Mouse (Mus musculus): ENCODE results near the gene Bnipl. TPM values are rescaled to one million over a fixed set of nuclear protein-coding genes. Genes with fewer than 3 reads are reported as not detected.

Bnipl gene
- polyA plus RNA-seq, 1 experiment from 2014 or later: 16.8 TPM

GRCm38 (mm10) chr3:95256931-95257330 is 5.9 kb upstream of the Bnipl start:
- 80% methylated on average over 5 of the region's 5 CpGs for WGBS
- no peak for ATAC-seq (ENCODE audit: low FRiP score, low TSS enrichment)
- peaks cover 15% of the 10 kb centered on the region; the same call in 1 of the 2 replicates for H3K36me3 ChIP-seq (ENCODE audit: control insufficient read depth, insufficient read depth, low read length)

DNA sequence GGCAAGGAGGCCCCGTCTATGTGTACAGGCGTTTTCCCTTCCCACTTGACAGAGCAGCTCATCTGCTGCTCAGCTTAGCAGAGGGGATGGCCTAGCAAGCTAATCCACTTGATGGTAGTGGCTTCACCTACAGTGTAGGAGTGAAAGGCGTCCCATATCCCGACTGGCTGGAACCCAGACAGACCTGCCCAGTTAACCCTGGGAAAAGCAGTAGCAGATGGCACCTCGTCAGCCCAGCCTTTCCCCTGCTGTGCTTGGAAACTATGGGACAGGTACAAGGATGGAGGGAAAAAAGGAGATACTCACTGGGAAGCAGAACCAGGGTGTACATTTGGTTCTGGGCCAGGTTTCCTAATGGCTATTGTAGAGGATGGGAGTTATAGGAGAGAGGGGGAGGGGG is 632 bp downstream of the Bnipl start:
- H3K27ac ChIP-seq (replicated peaks): peak overlapping the region; percentile 37
- H3K27me3 ChIP-seq (ENCODE audit: control insufficient read depth, insufficient read depth, low read length): no peaks in the 10 kb centered on the region
- 60% methylated on average over 5 of the region's 5 CpGs for WGBS
- H3K4me2 ChIP-seq (replicated peaks; ENCODE audit: low read depth): peak overlapping the region; percentile 4
- no peaks in the 10 kb centered on the region for H3K9me3 ChIP-seq (ENCODE audit: control insufficient read depth, low read length)
- no peak overlapping the region for H3K4me3 ChIP-seq (ENCODE audit: low read depth, low read length)
- ATAC-seq (ENCODE audit: low FRiP score, low TSS enrichment) (0 out of 2 replicates have a peak, but pooled peaks have one; percentile 7), DNase-seq (ENCODE audit: low spot score) (no peak)
- TF ChIP-seq CTCF (IDR thresholded peaks at IDR 0.05; ENCODE audit: low read depth): no peak
- TF ChIP-seq EP300 (optimal IDR thresholded peaks at IDR 0.05): no peak
- H3K4me1 ChIP-seq (replicated peaks; ENCODE audit: control insufficient read depth, insufficient read depth): no peaks in the 10 kb centered on the region
- no peak overlapping the region for H3K9ac ChIP-seq (ENCODE audit: low read length)
- H3K36me3 ChIP-seq (ENCODE audit: control insufficient read depth, insufficient read depth, low read length): peaks cover 3% of the 10 kb centered on the region; the same call in 1 of the 2 replicates

More at GRCm38 (mm10) chr3:95256931-95257330, 5.9 kb upstream of the Bnipl start:
- Histone ChIP-seq H3K4me1 (replicated peaks; ENCODE audit: control insufficient read depth, insufficient read depth) (no peaks in the 10 kb centered on the region), H3K9ac (ENCODE audit: low read length) (no peak overlapping the region), H3K4me3 (ENCODE audit: low read depth, low read length) (no peak overlapping the region), H3K4me2 (replicated peaks; ENCODE audit: low read depth) (no peak overlapping the region), H3K9me3 (ENCODE audit: control insufficient read depth, low read length) (no peaks in the 10 kb centered on the region), H3K27me3 (ENCODE audit: control insufficient read depth, insufficient read depth, low read length) (no peaks in the 10 kb centered on the region), H3K27ac (replicated peaks) (no peak overlapping the region)
- TF ChIP-seq CTCF (IDR thresholded peaks at IDR 0.05; ENCODE audit: low read depth) (no peak), EP300 (optimal IDR thresholded peaks at IDR 0.05) (no peak)
- DNase-seq (ENCODE audit: low spot score): no peak

GRCm38 (mm10) chr3:95247660-95248336 is 3.2 kb downstream of the Bnipl start:
- ATAC-seq (ENCODE audit: low FRiP score, low TSS enrichment) (no peak), DNase-seq (ENCODE audit: low spot score) (no peak)
- Histone ChIP-seq H3K9me3 (ENCODE audit: control insufficient read depth, low read length) (no peaks in the 10 kb centered on the region), H3K27ac (replicated peaks) (no peak overlapping the region), H3K27me3 (ENCODE audit: control insufficient read depth, insufficient read depth, low read length) (no peaks in the 10 kb centered on the region), H3K4me3 (ENCODE audit: low read depth, low read length) (no peak overlapping the region), H3K4me2 (replicated peaks; ENCODE audit: low read depth) (no peak overlapping the region), H3K36me3 (ENCODE audit: control insufficient read depth, insufficient read depth, low read length) (peaks cover 1% of the 10 kb centered on the region; the same call in 1 of the 2 replicates), H3K4me1 (replicated peaks; ENCODE audit: control insufficient read depth, insufficient read depth) (no peaks in the 10 kb centered on the region), H3K9ac (ENCODE audit: low read length) (no peak overlapping the region)
- WGBS: 78% methylated on average over 1 of the region's 1 CpGs
- no peak for TF ChIP-seq EP300 (optimal IDR thresholded peaks at IDR 0.05)
- no peak for TF ChIP-seq CTCF (IDR thresholded peaks at IDR 0.05; ENCODE audit: low read depth)

GRCm38 (mm10) chr3:95246465-95247231 is 4.3 kb downstream of the Bnipl start:
- Histone ChIP-seq H3K27me3 (ENCODE audit: control insufficient read depth, insufficient read depth, low read length) (no peaks in the 10 kb centered on the region), H3K9ac (ENCODE audit: low read length) (no peak overlapping the region), H3K36me3 (ENCODE audit: control insufficient read depth, insufficient read depth, low read length) (no peaks in the 10 kb centered on the region), H3K4me1 (replicated peaks; ENCODE audit: control insufficient read depth, insufficient read depth) (no peaks in the 10 kb centered on the region), H3K4me3 (ENCODE audit: low read depth, low read length) (no peak overlapping the region), H3K4me2 (replicated peaks; ENCODE audit: low read depth) (no peak overlapping the region), H3K9me3 (ENCODE audit: control insufficient read depth, low read length) (no peaks in the 10 kb centered on the region), H3K27ac (replicated peaks) (peak overlapping the region; percentile 53)
- 64% methylated on average over 5 of the region's 5 CpGs for WGBS
- peak; percentile 55; the same call in 1 of the 2 replicates for ATAC-seq (ENCODE audit: low FRiP score, low TSS enrichment)
- DNase-seq (ENCODE audit: low spot score): no peak
- TF ChIP-seq CTCF (IDR thresholded peaks at IDR 0.05; ENCODE audit: low read depth) (no peak), EP300 (optimal IDR thresholded peaks at IDR 0.05) (no peak)

DNA sequence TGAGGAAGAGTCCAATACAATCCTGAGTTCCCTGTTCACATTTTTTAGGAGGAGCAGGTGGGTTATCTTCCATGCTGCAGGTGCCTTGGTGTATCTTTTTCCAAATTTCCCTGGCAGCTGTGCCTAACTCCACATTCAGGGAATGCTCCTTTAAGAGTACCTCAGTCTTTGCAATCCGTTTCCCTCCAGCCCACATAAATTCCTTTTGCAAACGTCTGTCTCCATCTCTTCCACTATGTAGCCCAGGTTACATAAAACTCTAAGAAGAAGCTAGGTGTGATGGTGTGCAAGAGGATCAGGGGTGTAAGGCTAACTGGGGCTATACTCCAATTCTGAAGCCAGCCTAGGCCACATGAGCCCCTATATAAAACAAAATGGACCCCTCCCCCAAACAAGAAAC is 7.9 kb downstream of the Bnipl start:
- Histone ChIP-seq H3K4me2 (replicated peaks; ENCODE audit: low read depth) (no peak overlapping the region), H3K27me3 (ENCODE audit: control insufficient read depth, insufficient read depth, low read length) (no peaks in the 10 kb centered on the region), H3K27ac (replicated peaks) (no peak overlapping the region), H3K9me3 (ENCODE audit: control insufficient read depth, low read length) (no peaks in the 10 kb centered on the region), H3K36me3 (ENCODE audit: control insufficient read depth, insufficient read depth, low read length) (no peaks in the 10 kb centered on the region; the same call in 1 of the 2 replicates), H3K4me3 (ENCODE audit: low read depth, low read length) (no peak overlapping the region), H3K9ac (ENCODE audit: low read length) (no peak overlapping the region), H3K4me1 (replicated peaks; ENCODE audit: control insufficient read depth, insufficient read depth) (no peaks in the 10 kb centered on the region)
- WGBS: 76% methylated on average over 2 of the region's 2 CpGs
- ATAC-seq (ENCODE audit: low FRiP score, low TSS enrichment) (no peak), DNase-seq (ENCODE audit: low spot score) (no peak)
- TF ChIP-seq CTCF (IDR thresholded peaks at IDR 0.05; ENCODE audit: low read depth) (no peak), EP300 (optimal IDR thresholded peaks at IDR 0.05) (no peak)

- no peak within 1 kb of the TSS for H3K4me2 ChIP-seq (replicated peaks; ENCODE audit: low read depth)
- H3K27ac ChIP-seq (replicated peaks): no peak within 1 kb of the TSS
- H3K27me3 ChIP-seq (ENCODE audit: control insufficient read depth, insufficient read depth, low read length): no peaks in the 10 kb centered on the region
- H3K4me3 ChIP-seq (ENCODE audit: low read depth, low read length): no peak within 1 kb of the TSS
- no peaks in the 10 kb centered on the region for H3K9me3 ChIP-seq (ENCODE audit: control insufficient read depth, low read length)
- peak within 1 kb of the TSS; percentile 38; the same call in 1 of the 2 replicates for H3K9ac ChIP-seq (ENCODE audit: low read length)
- H3K4me1 ChIP-seq (replicated peaks; ENCODE audit: control insufficient read depth, insufficient read depth): no peaks in the 10 kb centered on the region
- 75% methylated on average over 7 of the region's 7 CpGs for WGBS
- DNase-seq (ENCODE audit: low spot score) (no peak), ATAC-seq (ENCODE audit: low FRiP score, low TSS enrichment) (no peak)
- TF ChIP-seq EP300 (optimal IDR thresholded peaks at IDR 0.05): no peak
- TF ChIP-seq CTCF (IDR thresholded peaks at IDR 0.05; ENCODE audit: low read depth): no peak
- peaks cover 3% of the 10 kb centered on the region; the same call in 1 of the 2 replicates for H3K36me3 ChIP-seq (ENCODE audit: control insufficient read depth, insufficient read depth, low read length)
Observed at GRCm38 (mm10) chr3:95241498-95241897, 9.5 kb downstream of the Bnipl start, which contains the start of gene Gm128. Gm128 (minus strand) TSS chr3:95241598.
